Mouse (Mus musculus) MEL (cell line): Measurements from ENCODE around the gene Bbs9.

ENCODE experiments used
- EP300 ChIP-seq, 2 experiments: IDR thresholded peaks; 2 replicates each; pipeline ENCODE4 v1.6.1; 2011; ENCODE audit warnings: improper control_type of control experiment in 2 of 2, low read length in 2 of 2, low read depth in 1 of 2, mild to moderate bottlenecking in 1 of 2
- GATA1 ChIP-seq: IDR thresholded peaks from 2 replicates; pipeline ENCODE4 v1.6.1; 2011; ENCODE audit warnings: low read depth, low read length, improper control_type of control experiment
- POLR2A ChIP-seq, 2 experiments: IDR thresholded peaks; 2 replicates each; pipeline ENCODE4 v1.6.1; 2011 to 2012; ENCODE audit warnings: low read length in 2 of 2, mild to moderate bottlenecking in 2 of 2, control low read depth in 1 of 2, improper control_type of control experiment in 1 of 2, low read depth in 1 of 2, moderate library complexity in 1 of 2; ENCODE audit not compliant: control insufficient read depth in 1 of 2, insufficient read depth in 1 of 2, poor library complexity in 1 of 2
- POLR2AphosphoS2 ChIP-seq: IDR thresholded peaks from 2 replicates; pipeline ENCODE4 v1.6.1; 2011; ENCODE audit warnings: low read length, improper control_type of control experiment

DNA sequence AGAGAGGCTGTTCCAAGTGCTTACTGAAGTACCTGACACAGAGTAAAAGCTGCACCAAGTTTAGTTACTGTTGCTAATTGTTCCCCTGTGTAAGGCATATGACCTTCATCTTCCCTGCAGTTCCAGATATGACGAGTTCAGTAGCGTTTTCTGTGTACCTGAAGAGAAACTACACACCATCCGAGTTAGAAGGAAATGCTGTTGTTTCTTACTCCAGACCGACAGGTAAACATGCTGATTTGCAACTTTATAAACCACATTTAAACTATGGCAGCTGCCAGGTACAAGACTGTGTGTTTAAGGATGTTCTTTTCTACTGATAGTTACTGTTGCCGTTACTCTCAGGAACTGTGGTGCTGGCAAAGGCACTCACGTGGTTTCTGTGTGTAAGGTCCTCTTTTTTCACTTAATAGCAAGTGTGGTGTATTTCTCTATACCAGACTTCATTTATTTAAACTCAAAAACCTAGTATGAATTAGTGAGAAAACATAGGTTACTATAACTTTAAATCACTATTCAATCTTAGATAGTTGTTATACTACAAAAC is 170.4 kb downstream of the Bbs9 start:
- TF ChIP-seq POLR2A (IDR thresholded peaks at IDR 0.05; ENCODE audit: control insufficient read depth in 1 of 2, insufficient read depth in 1 of 2, low read depth in 1 of 2, low read length in 2 of 2, poor library complexity in 1 of 2) (no peak), EP300 (IDR thresholded peaks at IDR 0.05; ENCODE audit: low read depth in 1 of 2, low read length in 2 of 2) (peak in 1 of 2 experiments; percentile 54; a peak in 2 of 4 replicates), POLR2AphosphoS2 (no peak), GATA1 (no peak)
